Mouse (Mus musculus): ENCODE measurements around the gene Tnp2. TPM values are rescaled to one million over a fixed set of nuclear protein-coding genes. Genes with fewer than 3 reads are reported as not detected.
"Not testable (repeated sequence)": the region's sequence is repeated elsewhere in the genome, so short reads cannot be mapped to it uniquely, and the experiment has no call there.

The Tnp2 gene
- polyA plus RNA-seq, 1 experiment = not detected

DNA sequence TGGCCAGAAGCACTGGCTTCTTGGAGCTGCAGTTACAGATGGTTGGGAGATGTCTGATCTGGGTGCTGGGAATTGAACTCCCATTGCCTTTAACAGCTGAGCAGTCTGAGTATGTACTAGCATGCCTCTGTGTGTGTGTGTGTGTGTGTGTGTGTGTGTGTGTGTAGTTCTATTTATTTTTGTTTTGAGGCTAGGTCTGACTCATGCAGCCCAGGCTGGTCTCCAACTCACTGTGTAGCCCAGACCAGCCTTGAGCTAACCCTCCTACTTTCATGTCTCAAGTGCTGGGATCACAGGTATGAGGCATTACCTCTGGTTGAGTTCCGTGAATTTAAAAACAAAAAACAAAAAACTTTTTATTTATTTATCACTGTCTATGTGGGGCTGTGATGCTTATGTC, 36.1 kb upstream of the Tnp2 start:
- H3K4me1 ChIP-seq (ENCODE audit: control insufficient read depth, insufficient read depth, low read length) = no peaks in the 10 kb centered on the region
- H3K4me3 ChIP-seq (ENCODE audit: insufficient read depth, low read length) = no peak overlapping the region
- TF ChIP-seq CTCF (IDR thresholded peaks at IDR 0.05; ENCODE audit: borderline replicate concordance, insufficient read depth, low read length) (no peak), POLR2A (IDR thresholded peaks at IDR 0.05; ENCODE audit: low read depth, low read length) (no peak)

GRCm38 (mm10) chr16:10821387-10821786, 32.9 kb upstream of the Tnp2 start:
- no peaks in the 10 kb centered on the region for H3K4me1 ChIP-seq (ENCODE audit: control insufficient read depth, insufficient read depth, low read length)
- no peak for TF ChIP-seq POLR2A (IDR thresholded peaks at IDR 0.05; ENCODE audit: low read depth, low read length)
- no peak for TF ChIP-seq CTCF (IDR thresholded peaks at IDR 0.05; ENCODE audit: borderline replicate concordance, insufficient read depth, low read length)
- no peak overlapping the region for H3K27ac ChIP-seq (ENCODE audit: insufficient read depth, low read length)
- no peak overlapping the region for H3K4me3 ChIP-seq (ENCODE audit: insufficient read depth, low read length)

More for the DNA sequence above, 36.1 kb upstream of the Tnp2 start:
- H3K27ac ChIP-seq (ENCODE audit: insufficient read depth, low read length) = no peak overlapping the region

DNA sequence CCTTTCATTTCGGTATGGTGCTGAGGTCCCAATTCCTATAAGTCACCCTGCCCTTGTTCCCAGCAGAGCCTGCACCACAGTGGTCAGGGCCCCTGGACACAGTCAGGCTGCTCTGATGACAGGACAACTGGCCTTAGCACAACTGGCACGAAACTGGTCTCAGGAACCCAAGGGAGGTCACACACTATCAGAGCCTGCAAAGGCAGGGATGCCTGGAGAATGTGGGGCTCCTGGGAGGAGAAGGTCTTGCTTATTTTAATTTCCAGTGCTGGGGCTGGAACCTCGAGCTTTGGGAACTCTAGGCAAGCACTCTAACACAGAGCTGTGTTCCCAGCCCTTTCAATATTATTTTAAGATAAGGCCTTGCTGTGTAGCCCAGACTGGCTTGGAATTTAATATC, 31.5 kb upstream of the Tnp2 start:
- no peak overlapping the region for H3K27ac ChIP-seq (ENCODE audit: insufficient read depth, low read length)
- TF ChIP-seq POLR2A (IDR thresholded peaks at IDR 0.05; ENCODE audit: low read depth, low read length) = no peak
- TF ChIP-seq CTCF (IDR thresholded peaks at IDR 0.05; ENCODE audit: borderline replicate concordance, insufficient read depth, low read length) = no peak
- no peak overlapping the region for H3K4me3 ChIP-seq (ENCODE audit: insufficient read depth, low read length)
- no peaks in the 10 kb centered on the region for H3K4me1 ChIP-seq (ENCODE audit: control insufficient read depth, insufficient read depth, low read length)

DNA sequence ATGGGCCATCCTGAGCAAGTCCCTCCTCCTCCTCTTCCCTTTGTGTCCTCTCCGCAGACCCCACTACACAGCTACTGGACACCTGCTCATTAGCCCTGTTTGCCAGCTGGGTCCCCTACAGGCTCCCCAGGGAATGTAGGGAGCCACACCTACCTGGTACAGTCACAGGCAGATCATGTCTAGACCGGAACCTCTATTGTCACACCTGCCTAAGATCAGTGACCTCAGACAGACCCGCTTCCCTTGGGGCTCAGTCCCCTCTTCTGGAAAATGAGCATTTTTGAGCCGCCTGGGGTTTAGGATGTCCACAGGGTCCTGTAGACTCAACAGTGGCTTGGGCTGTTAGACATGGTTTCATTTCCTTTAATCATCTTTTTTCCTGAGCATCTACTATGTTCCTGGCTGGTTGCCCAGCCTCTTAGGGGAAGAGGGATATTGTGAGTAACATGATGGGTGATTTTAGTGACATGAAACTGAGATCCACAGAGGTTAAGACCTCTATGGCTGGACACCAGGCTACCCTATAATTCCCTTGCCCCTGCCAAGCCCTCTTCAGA, 30.2 kb upstream of the Tnp2 start:
- Histone ChIP-seq H3K4me3 (ENCODE audit: insufficient read depth, low read length) (no peak overlapping the region), H3K4me1 (ENCODE audit: control insufficient read depth, insufficient read depth, low read length) (no peaks in the 10 kb centered on the region), H3K27ac (ENCODE audit: insufficient read depth, low read length) (no peak overlapping the region)
- TF ChIP-seq CTCF (IDR thresholded peaks at IDR 0.05; ENCODE audit: borderline replicate concordance, insufficient read depth, low read length) (no peak), POLR2A (IDR thresholded peaks at IDR 0.05; ENCODE audit: low read depth, low read length) (no peak)

DNA sequence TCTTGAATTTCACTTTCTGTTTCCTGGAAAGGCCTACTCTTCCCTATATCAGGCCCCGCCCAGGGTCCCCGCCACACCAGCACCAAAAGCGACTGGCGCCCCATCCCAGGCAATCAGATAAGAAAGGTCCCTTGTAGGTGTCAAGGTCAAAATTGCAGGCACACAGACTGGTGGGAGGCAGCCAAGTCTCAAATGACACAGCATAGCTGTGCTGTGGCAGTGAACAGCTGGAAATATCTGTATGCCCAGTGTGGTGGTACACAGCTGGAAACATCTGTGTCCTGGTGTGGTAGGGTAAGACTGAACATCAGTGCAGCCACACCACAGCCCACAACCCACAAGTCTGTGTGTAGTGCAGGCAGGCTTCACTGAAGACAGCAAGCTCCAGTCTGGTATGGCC, 26.4 kb upstream of the Tnp2 start:
- Histone ChIP-seq H3K4me3 (ENCODE audit: insufficient read depth, low read length) (no peak overlapping the region), H3K4me1 (ENCODE audit: control insufficient read depth, insufficient read depth, low read length) (no peaks in the 10 kb centered on the region), H3K27ac (ENCODE audit: insufficient read depth, low read length) (no peak overlapping the region)
- no peak for TF ChIP-seq CTCF (IDR thresholded peaks at IDR 0.05; ENCODE audit: borderline replicate concordance, insufficient read depth, low read length)
- TF ChIP-seq POLR2A (IDR thresholded peaks at IDR 0.05; ENCODE audit: low read depth, low read length) = no peak

GRCm38 (mm10) chr16:10813726-10814125, 25.3 kb upstream of the Tnp2 start:
- Histone ChIP-seq H3K4me3 (ENCODE audit: insufficient read depth, low read length) (no peak overlapping the region), H3K4me1 (ENCODE audit: control insufficient read depth, insufficient read depth, low read length) (no peaks in the 10 kb centered on the region), H3K27ac (ENCODE audit: insufficient read depth, low read length) (no peak overlapping the region)
- TF ChIP-seq CTCF (IDR thresholded peaks at IDR 0.05; ENCODE audit: borderline replicate concordance, insufficient read depth, low read length) (no peak), POLR2A (IDR thresholded peaks at IDR 0.05; ENCODE audit: low read depth, low read length) (no peak)

DNA sequence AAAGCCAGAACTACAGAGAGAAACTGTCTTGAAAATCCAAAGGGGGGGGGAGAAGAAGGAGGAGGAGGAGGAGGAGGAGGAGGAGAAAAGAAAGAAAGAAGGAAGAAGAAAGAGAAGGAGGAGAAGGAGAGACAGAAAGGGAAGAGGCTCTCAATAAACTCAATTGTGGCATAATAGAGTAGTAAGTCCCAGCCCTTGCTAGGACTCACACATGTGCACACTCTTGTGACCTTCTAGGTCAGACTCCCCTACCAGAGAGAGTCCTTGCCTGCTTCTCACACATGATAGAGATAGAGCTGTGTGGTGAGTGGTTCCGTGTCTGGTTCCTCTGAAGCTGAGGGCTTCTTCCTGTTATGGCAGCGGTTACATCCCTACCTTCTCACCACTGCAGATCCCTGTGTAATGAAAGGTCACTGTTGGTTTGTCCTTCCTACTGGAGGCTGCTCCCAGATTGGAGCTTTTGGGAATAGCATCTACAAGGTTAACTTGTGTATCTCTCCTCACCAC, 24.5 kb upstream of the Tnp2 start, which contains the start of gene Gm11172:
Gm11172 (plus strand) TSS at position 51 of the 507 bp plus-strand sequence.
- Histone ChIP-seq H3K4me1 (ENCODE audit: control insufficient read depth, insufficient read depth, low read length) (no peaks in the 10 kb centered on the region), H3K27ac (ENCODE audit: insufficient read depth, low read length) (no peak within 1 kb of the TSS)

GRCm38 (mm10) chr16:10810376-10810775, 21.9 kb upstream of the Tnp2 start:
- Histone ChIP-seq H3K4me3 (ENCODE audit: insufficient read depth, low read length) (no peak overlapping the region), H3K4me1 (ENCODE audit: control insufficient read depth, insufficient read depth, low read length) (no peaks in the 10 kb centered on the region), H3K27ac (ENCODE audit: insufficient read depth, low read length) (no peak overlapping the region)
- TF ChIP-seq CTCF (IDR thresholded peaks at IDR 0.05; ENCODE audit: borderline replicate concordance, insufficient read depth, low read length) = no peak
- TF ChIP-seq POLR2A (IDR thresholded peaks at IDR 0.05; ENCODE audit: low read depth, low read length) = no peak

More for the DNA sequence above, 24.5 kb upstream of the Tnp2 start, which contains the start of gene Gm11172:
- no peak within 1 kb of the TSS for H3K4me3 ChIP-seq (ENCODE audit: insufficient read depth, low read length)
- TF ChIP-seq CTCF (IDR thresholded peaks at IDR 0.05; ENCODE audit: borderline replicate concordance, insufficient read depth, low read length) (no peak), POLR2A (IDR thresholded peaks at IDR 0.05; ENCODE audit: low read depth, low read length) (no peak)

- no peak for TF ChIP-seq CTCF (IDR thresholded peaks at IDR 0.05; ENCODE audit: borderline replicate concordance, insufficient read depth, low read length)
- no peak within 1 kb of the TSS for H3K27ac ChIP-seq (ENCODE audit: insufficient read depth, low read length)
- no peak within 1 kb of the TSS for H3K4me3 ChIP-seq (ENCODE audit: insufficient read depth, low read length)
- H3K4me1 ChIP-seq (ENCODE audit: control insufficient read depth, insufficient read depth, low read length) = no peaks in the 10 kb centered on the region
Measured at GRCm38 (mm10) chr16:10805789-10806527, 17.5 kb upstream of the Tnp2 start, which contains the start of gene Prm1. Gene Prm1 (minus strand): TSS chr16:10805839.

- not testable (repeated sequence) for H3K27ac ChIP-seq (ENCODE audit: insufficient read depth, low read length); H3K4me1 ChIP-seq (ENCODE audit: control insufficient read depth, insufficient read depth, low read length); H3K4me3 ChIP-seq (ENCODE audit: insufficient read depth, low read length)
Measured at GRCm38 (mm10) chr16:10802420-10802819, 14.0 kb upstream of the Tnp2 start.
